Comparison of ENCODE assay signal across 8 mouse cellular contexts in the genomic region with DNA sequence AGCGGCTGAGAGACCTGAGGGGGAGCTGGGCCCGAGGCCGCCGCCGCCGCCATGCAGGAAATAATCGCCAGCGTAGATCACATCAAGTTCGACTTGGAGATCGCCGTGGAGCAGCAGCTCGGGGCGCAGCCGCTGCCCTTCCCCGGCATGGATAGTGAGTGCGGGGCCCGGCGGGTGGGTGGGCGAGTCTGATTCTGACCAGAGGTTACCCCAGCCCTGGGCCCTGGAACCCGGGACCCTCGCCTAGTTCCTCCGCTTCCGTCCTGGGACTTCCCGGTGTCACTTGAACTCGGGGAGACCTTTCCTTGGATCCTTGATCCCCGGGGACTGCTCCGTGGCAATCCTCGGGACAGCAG. TPM values are rescaled to one million over a fixed set of nuclear protein-coding genes. Genes with fewer than 3 reads are reported as not detected.
DNase-seq lines count a peak whose midpoint lies in the region; ATAC-seq and TF ChIP-seq lines count a peak whose summit lies in the region.

No protein-coding gene starts in this region.

- TF ChIP-seq CTCF in kidney, adult 2 months (conservative IDR thresholded peaks at IDR 0.05; ENCODE audit: insufficient read depth, insufficient read length, low read depth, low read length), result no peak

- peak overlapping the region; percentile 85 for H3K9ac ChIP-seq in hindbrain, embryonic 14.5 days
- peak overlapping the region; percentile 90 for H3K9ac ChIP-seq in midbrain, embryonic 14.5 days (replicated peaks; ENCODE audit: low read length)

- WGBS in kidney, adult 2 months, result under 1% methylated on average over 28 of the region's 28 CpGs
- WGBS in hindbrain, embryonic 14.5 days, result 1% methylated on average over 28 of the region's 28 CpGs
- WGBS in midbrain, embryonic 14.5 days, result under 1% methylated on average over 26 of the region's 28 CpGs

- no peaks in the 10 kb centered on the region for H3K9me3 ChIP-seq in hindbrain, embryonic 14.5 days (ENCODE audit: control insufficient read depth, low read length)
- H3K9me3 ChIP-seq in midbrain, embryonic 14.5 days (ENCODE audit: control insufficient read depth, low read length), result no peaks in the 10 kb centered on the region

- peaks cover 9% of the 10 kb centered on the region for H3K4me1 ChIP-seq in kidney, adult 2 months (ENCODE audit: control insufficient read depth, insufficient read depth, low read length)
- H3K4me1 ChIP-seq in brown adipose tissue, adult 24 weeks (ENCODE audit: control insufficient read depth, insufficient read depth, insufficient read length, low read length), result peaks cover 7% of the 10 kb centered on the region
- peaks cover 21% of the 10 kb centered on the region for H3K4me1 ChIP-seq in hindbrain, embryonic 14.5 days (replicated peaks; ENCODE audit: control insufficient read depth, insufficient read depth, low read length)
- H3K4me1 ChIP-seq in midbrain, embryonic 14.5 days (ENCODE audit: control insufficient read depth, insufficient read depth, low read length), result peaks cover 21% of the 10 kb centered on the region

- H3K27me3 ChIP-seq in kidney, adult 2 months (replicated peaks; ENCODE audit: control insufficient read depth, insufficient read depth, low read length), result no peaks in the 10 kb centered on the region
- no peaks in the 10 kb centered on the region for H3K27me3 ChIP-seq in hindbrain, embryonic 14.5 days (ENCODE audit: control insufficient read depth, insufficient read depth, low read length)
- H3K27me3 ChIP-seq in midbrain, embryonic 14.5 days (ENCODE audit: control insufficient read depth, insufficient read depth, low read length), result no peaks in the 10 kb centered on the region

- ATAC-seq in hindbrain, embryonic 14.5 days (ENCODE audit: low FRiP score), result peak; percentile 62
- peak; percentile 63 for ATAC-seq in midbrain, embryonic 14.5 days (ENCODE audit: low FRiP score, low TSS enrichment)

- peak overlapping the region; percentile 63 for H3K4me2 ChIP-seq in hindbrain, embryonic 14.5 days (replicated peaks)
- peak overlapping the region; percentile 83 for H3K4me2 ChIP-seq in midbrain, embryonic 14.5 days (ENCODE audit: low read length)

- peak overlapping the region; percentile 82 for H3K4me3 ChIP-seq in kidney, adult 2 months (ENCODE audit: insufficient read depth, low read depth, low read length)
- H3K4me3 ChIP-seq in brown adipose tissue, adult 24 weeks (ENCODE audit: insufficient read depth, low read depth, low read length), result peak overlapping the region; percentile 82
- H3K4me3 ChIP-seq in hindbrain, embryonic 14.5 days (replicated peaks; ENCODE audit: low read length), result peak overlapping the region; percentile 74
- peak overlapping the region; percentile 91 for H3K4me3 ChIP-seq in midbrain, embryonic 14.5 days (replicated peaks; ENCODE audit: low read depth, low read length)

- H3K36me3 ChIP-seq in kidney, adult 2 months (ENCODE audit: control insufficient read depth, insufficient read depth, low read length), result no peaks in the 10 kb centered on the region
- H3K36me3 ChIP-seq in hindbrain, embryonic 14.5 days (replicated peaks; ENCODE audit: control insufficient read depth, insufficient read depth), result peaks cover 50% of the 10 kb centered on the region
- peaks cover 50% of the 10 kb centered on the region for H3K36me3 ChIP-seq in midbrain, embryonic 14.5 days (ENCODE audit: control insufficient read depth, insufficient read depth, low read length)

- TF ChIP-seq POLR2A in kidney, adult 2 months (IDR thresholded peaks at IDR 0.05; ENCODE audit: low read depth, low read length), result no peak

- H3K27ac ChIP-seq in kidney, adult 2 months (ENCODE audit: insufficient read depth, low read depth, low read length), result no peak overlapping the region
- H3K27ac ChIP-seq in brown adipose tissue, adult 24 weeks (replicated peaks; ENCODE audit: low read depth, low read length), result peak overlapping the region; percentile 40; the same call in 1 of the 2 replicates
- H3K27ac ChIP-seq in hindbrain, embryonic 14.5 days, result peak overlapping the region; percentile 68; the same call in 1 of the 2 replicates
- H3K27ac ChIP-seq in midbrain, embryonic 14.5 days (replicated peaks; ENCODE audit: low read depth, low read length), result peak overlapping the region; percentile 74

- DNase-seq in kidney, adult 2 months, result no peak
- no peak for DNase-seq in kidney, postnatal 10 days
- no peak for DNase-seq in hindbrain, embryonic 14.5 days (ENCODE audit: low spot score)
- peak; percentile 37 for DNase-seq in midbrain, embryonic 14.5 days
- DNase-seq in right cerebral cortex, postnatal 36 days (ENCODE audit: low spot score in 2 of 2), result no peak
- no peak for DNase-seq in cerebellum, postnatal 10 days
- DNase-seq in kidney, postnatal 36 days, result no peak

RNA-seq across cellular contexts. Expression of gene Cpsf4, which starts 0.3 kb away (rescaled TPM):
- polyA plus RNA-seq in kidney, adult 2 months (2012; rRNA removed), result 19.2 and 19.9 TPM in 2 replicates
- polyA plus RNA-seq in brown adipose tissue, adult 24 weeks (2012; ENCODE audit: insufficient read depth, insufficient read length, missing spikeins), result 7.7 and 10.4 TPM in 2 replicates
- polyA plus RNA-seq in hindbrain, embryonic 14.5 days (2014; fragmentation: Nextera tagmentation; extraction: Ambion mirVana), result 27.7 and 29.3 TPM in 2 replicates
- polyA plus RNA-seq in midbrain, embryonic 14.5 days (2014; fragmentation: Nextera tagmentation; extraction: Ambion mirVana), result 29.1 and 35.1 TPM in 2 replicates

RNA-seq across cellular contexts. Expression of gene Ptcd1, which starts 0.4 kb away (rescaled TPM):
- 15.3 and 16.5 TPM in 2 replicates for polyA plus RNA-seq in kidney, adult 2 months (2012; rRNA removed)
- 17.8 and 18.9 TPM in 2 replicates for polyA plus RNA-seq in brown adipose tissue, adult 24 weeks (2012; ENCODE audit: insufficient read depth, insufficient read length, missing spikeins)
- 17.5 and 18.2 TPM in 2 replicates for polyA plus RNA-seq in hindbrain, embryonic 14.5 days (2014; fragmentation: Nextera tagmentation; extraction: Ambion mirVana)
- 20.2 and 22.3 TPM in 2 replicates for polyA plus RNA-seq in midbrain, embryonic 14.5 days (2014; fragmentation: Nextera tagmentation; extraction: Ambion mirVana)

RNA-seq across cellular contexts. Expression of gene Atp5j2, which starts 24.6 kb away (rescaled TPM):
- polyA plus RNA-seq in kidney, adult 2 months (2012; rRNA removed), result 346 and 489 TPM in 2 replicates
- 3,242 and 3,801 TPM in 2 replicates for polyA plus RNA-seq in brown adipose tissue, adult 24 weeks (2012; ENCODE audit: insufficient read depth, insufficient read length, missing spikeins)
- 561 and 664 TPM in 2 replicates for polyA plus RNA-seq in hindbrain, embryonic 14.5 days (2014; fragmentation: Nextera tagmentation; extraction: Ambion mirVana)
- 477 and 644 TPM in 2 replicates for polyA plus RNA-seq in midbrain, embryonic 14.5 days (2014; fragmentation: Nextera tagmentation; extraction: Ambion mirVana)

RNA-seq across cellular contexts. Expression of gene Bud31, which starts 27.1 kb away (rescaled TPM):
- polyA plus RNA-seq in kidney, adult 2 months (2012; rRNA removed), result 71.5 and 84.1 TPM in 2 replicates
- polyA plus RNA-seq in brown adipose tissue, adult 24 weeks (2012; ENCODE audit: insufficient read depth, insufficient read length, missing spikeins), result 116 and 156 TPM in 2 replicates
- 177 and 188 TPM in 2 replicates for polyA plus RNA-seq in hindbrain, embryonic 14.5 days (2014; fragmentation: Nextera tagmentation; extraction: Ambion mirVana)
- polyA plus RNA-seq in midbrain, embryonic 14.5 days (2014; fragmentation: Nextera tagmentation; extraction: Ambion mirVana), result 196 and 205 TPM in 2 replicates

RNA-seq across cellular contexts. Expression of gene Pdap1, which starts 27.2 kb away (rescaled TPM):
- polyA plus RNA-seq in kidney, adult 2 months (2012; rRNA removed), result 20.1 and 25.6 TPM in 2 replicates
- polyA plus RNA-seq in brown adipose tissue, adult 24 weeks (2012; ENCODE audit: insufficient read depth, insufficient read length, missing spikeins), result 75.0 and 96.2 TPM in 2 replicates
- polyA plus RNA-seq in hindbrain, embryonic 14.5 days (2014; fragmentation: Nextera tagmentation; extraction: Ambion mirVana), result 95.5 and 96.3 TPM in 2 replicates
- 101 and 121 TPM in 2 replicates for polyA plus RNA-seq in midbrain, embryonic 14.5 days (2014; fragmentation: Nextera tagmentation; extraction: Ambion mirVana)
